Mouse (Mus musculus) liver, embryonic 11.5 days (tissue): ENCODE results near the gene C1qtnf7. TPM values are rescaled to one million over a fixed set of nuclear protein-coding genes. Genes with fewer than 3 reads are reported as not detected.

Experiments
- ATAC-seq: fragments of 200-750 bp; cut with Nextera tagmentation; replicated peaks from 2 replicates; pipeline ENCODE4 v1.8.0; 2017; ENCODE audit warnings: moderate number of reproducible peaks, mild to moderate bottlenecking, moderate TSS enrichment, moderate library complexity; ENCODE audit not compliant: low FRiP score
- DNase-seq: peaks from one replicate; pipeline ENCODE4 v3.0.0-alpha.2; 2017; ENCODE audit warnings: low spot score
- H3K27ac ChIP-seq: fragments of 300-500 bp; sonication (generic); 2 replicates; pipeline ENCODE4 v1.5.1; 2014; ENCODE audit warnings: mild to moderate bottlenecking, low read depth, low read length, control low read depth
- H3K27me3 ChIP-seq: fragments of 300-500 bp; sonication (generic); replicated peaks from 2 replicates; pipeline ENCODE4 v1.6.1; 2014; ENCODE audit warnings: low read length, mixed read lengths; ENCODE audit not compliant: control insufficient read depth, insufficient read depth
- H3K36me3 ChIP-seq: fragments of 300-500 bp; sonication (generic); 2 replicates; pipeline ENCODE4 v1.6.1; 2014; ENCODE audit warnings: mild to moderate bottlenecking, low read length, moderate library complexity, mixed read lengths; ENCODE audit not compliant: control insufficient read depth, insufficient read depth
- H3K4me1 ChIP-seq: fragments of 300-500 bp; sonication (generic); replicated peaks from 2 replicates; pipeline ENCODE4 v1.6.1; 2014; ENCODE audit warnings: low read length, mixed read lengths; ENCODE audit not compliant: control insufficient read depth, insufficient read depth
- H3K4me2 ChIP-seq: fragments of 300-500 bp; sonication (generic); 2 replicates; pipeline ENCODE4 v1.6.1; 2014; ENCODE audit warnings: mild to moderate bottlenecking, control low read depth, moderate library complexity
- H3K4me3 ChIP-seq: fragments of 300-500 bp; sonication (generic); 2 replicates; pipeline ENCODE4 v1.5.1; 2014; ENCODE audit warnings: low read depth, low read length, control low read depth
- H3K9ac ChIP-seq: fragments of 300-500 bp; sonication (generic); 2 replicates; pipeline ENCODE4 v1.6.1; 2014; ENCODE audit warnings: low read depth, low read length, control low read depth
- H3K9me3 ChIP-seq: fragments of 300-500 bp; sonication (generic); 2 replicates; pipeline ENCODE4 v1.6.1; 2016; ENCODE audit warnings: low read length, inconsistent platforms, mixed read lengths; ENCODE audit not compliant: control insufficient read depth
- WGBS: fragments of 180-500 bp; shearing (Covaris S2); extraction: QIAGEN DNeasy Blood & Tissue Kit; methylation state at CpG from one replicate; pipeline ENCODE4 v1.1.7; 2014; 5-methylcytosine and 5-hydroxymethylcytosine counted together
- polyA plus RNA-seq: library from polyadenylated mRNA; unstranded; fragments of >200 nt; fragmentation: Nextera tagmentation; extraction: Ambion mirVana; gene quantifications from 2 replicates; pipeline ENCODE4 v1.2.1, GENCODE M21; 2014

Gene C1qtnf7
- polyA plus RNA-seq, 1 experiment from 2014 or later, result 2.3 TPM

DNA sequence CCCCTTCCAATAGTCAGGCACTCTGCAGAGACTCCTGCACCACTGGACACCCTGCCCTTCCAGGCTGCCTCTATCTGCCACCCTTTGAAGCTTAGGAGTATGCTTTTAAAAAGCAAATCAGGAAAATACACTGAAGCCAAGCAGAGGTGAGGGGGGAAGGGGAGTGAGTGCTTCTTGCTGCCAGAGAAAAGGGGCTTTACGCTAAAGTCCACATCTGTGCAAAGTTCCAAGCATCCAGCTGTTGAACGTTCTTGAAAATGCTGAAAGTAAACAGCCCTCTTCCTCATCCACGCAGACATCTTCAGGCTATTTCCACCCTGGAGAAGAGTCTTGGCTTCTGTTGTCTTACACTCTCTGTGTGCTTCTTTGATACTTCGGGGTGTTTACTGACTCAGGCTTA lies 34.6 kb downstream of the C1qtnf7 start:
- no peak overlapping the region for H3K9ac ChIP-seq
- H3K27ac ChIP-seq, result no peak overlapping the region
- H3K27me3 ChIP-seq, result no peaks in the 10 kb centered on the region
- no peak overlapping the region for H3K4me2 ChIP-seq
- no peak overlapping the region for H3K4me3 ChIP-seq
- ATAC-seq (no peak), DNase-seq (no peak)
- 59% methylated on average over 4 of the region's 4 CpGs for WGBS
- no peaks in the 10 kb centered on the region for H3K36me3 ChIP-seq
- H3K4me1 ChIP-seq, result no peaks in the 10 kb centered on the region
- no peaks in the 10 kb centered on the region for H3K9me3 ChIP-seq

DNA sequence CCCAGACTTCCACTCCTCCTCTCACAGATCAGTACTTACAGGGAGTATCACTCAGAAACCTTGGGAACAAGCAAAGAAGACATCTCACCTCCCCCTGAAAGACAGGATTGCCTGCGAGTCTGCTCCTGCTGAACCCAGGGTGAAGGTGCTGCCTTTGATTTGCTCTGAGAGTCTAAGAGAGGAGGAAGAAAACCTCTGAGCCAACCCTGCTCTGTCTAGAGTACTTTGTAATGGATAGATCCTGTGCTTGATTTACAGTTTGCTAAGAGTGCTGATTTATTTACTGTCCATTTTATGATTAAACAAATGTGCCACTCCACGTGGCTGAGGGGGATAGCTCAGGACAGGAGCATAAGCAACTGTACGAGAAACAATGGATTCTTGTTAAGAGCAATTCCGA lies 35.1 kb downstream of the C1qtnf7 start:
- Histone ChIP-seq H3K27me3 (no peaks in the 10 kb centered on the region), H3K4me1 (no peaks in the 10 kb centered on the region), H3K9me3 (no peaks in the 10 kb centered on the region), H3K27ac (no peak overlapping the region), H3K9ac (no peak overlapping the region), H3K4me3 (no peak overlapping the region), H3K36me3 (no peaks in the 10 kb centered on the region), H3K4me2 (no peak overlapping the region)
- 43% methylated on average over 4 of the region's 4 CpGs for WGBS
- ATAC-seq (no peak), DNase-seq (no peak)

DNA sequence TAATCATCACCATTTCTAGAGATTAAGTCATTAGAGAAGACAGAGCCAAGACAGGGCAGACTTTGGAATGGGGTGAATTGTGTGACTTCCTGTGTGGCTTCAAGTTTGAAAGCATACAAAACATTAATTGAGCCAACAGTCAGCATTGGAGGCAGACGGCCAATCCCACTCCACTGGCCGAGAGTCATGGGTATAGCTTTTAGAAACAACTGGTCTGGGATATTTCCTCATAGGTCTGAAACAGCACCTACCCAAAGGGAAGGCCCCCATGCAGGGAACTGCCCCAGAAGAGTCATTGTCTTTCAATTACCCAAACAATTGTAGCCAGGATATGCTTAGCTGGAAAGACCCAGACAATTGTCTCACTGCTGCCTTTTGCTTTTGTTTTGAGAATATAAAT lies 39.5 kb downstream of the C1qtnf7 start:
- WGBS, result 48% methylated on average over 2 of the region's 2 CpGs
- Histone ChIP-seq H3K27ac (no peak overlapping the region), H3K9ac (no peak overlapping the region), H3K4me1 (no peaks in the 10 kb centered on the region), H3K27me3 (no peaks in the 10 kb centered on the region), H3K9me3 (no peaks in the 10 kb centered on the region), H3K36me3 (no peaks in the 10 kb centered on the region), H3K4me2 (no peak overlapping the region), H3K4me3 (no peak overlapping the region)
- DNase-seq, result no peak
- ATAC-seq, result no peak

DNA sequence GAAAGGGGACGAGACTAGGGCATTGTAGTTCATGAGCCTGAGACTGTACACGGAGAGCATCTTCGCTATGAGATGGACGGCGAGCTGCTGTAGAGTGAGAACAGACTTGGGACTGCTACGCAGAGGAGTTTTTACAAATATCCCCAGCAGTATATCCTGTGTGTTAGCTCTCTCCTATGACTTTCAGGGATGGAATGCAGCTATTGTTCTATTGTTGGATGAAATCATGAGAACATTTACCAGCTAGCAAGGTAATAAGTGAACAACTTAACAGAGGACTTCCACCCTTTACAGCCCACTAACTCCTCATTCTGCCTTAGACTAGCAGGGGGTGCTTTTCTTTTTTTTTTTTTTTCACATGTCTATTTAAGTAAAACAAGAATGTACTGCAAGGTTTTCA lies 40.1 kb downstream of the C1qtnf7 start:
- DNase-seq (no peak), ATAC-seq (no peak)
- Histone ChIP-seq H3K36me3 (no peaks in the 10 kb centered on the region), H3K9ac (no peak overlapping the region), H3K4me1 (no peaks in the 10 kb centered on the region), H3K27ac (no peak overlapping the region), H3K4me2 (no peak overlapping the region), H3K4me3 (no peak overlapping the region), H3K9me3 (no peaks in the 10 kb centered on the region), H3K27me3 (no peaks in the 10 kb centered on the region)
- WGBS, result 92% methylated on average over 6 of the region's 6 CpGs

DNA sequence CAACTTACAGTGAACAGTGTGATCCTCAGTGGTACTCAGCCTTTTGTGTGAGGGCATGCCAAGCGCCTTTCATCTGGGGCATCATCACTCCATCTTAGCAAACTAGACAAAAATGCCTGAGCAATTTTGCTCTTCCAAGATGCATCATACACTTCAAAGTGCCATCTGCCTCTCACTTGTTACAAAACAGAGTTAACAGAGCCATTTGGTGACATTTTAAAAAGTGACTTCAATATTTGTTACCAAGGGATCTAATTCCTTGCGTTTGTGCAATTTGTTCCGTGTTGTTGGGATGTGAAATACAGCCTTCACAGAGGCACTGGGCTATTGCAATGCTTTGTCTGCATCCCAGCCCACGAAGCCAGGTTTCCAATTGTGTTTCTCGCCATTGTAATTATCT lies 42.1 kb downstream of the C1qtnf7 start:
- no peaks in the 10 kb centered on the region for H3K36me3 ChIP-seq
- DNase-seq (no peak), ATAC-seq (no peak)
- H3K4me2 ChIP-seq, result no peak overlapping the region
- no peak overlapping the region for H3K27ac ChIP-seq
- H3K9ac ChIP-seq, result no peak overlapping the region
- 78% methylated on average over 5 of the region's 5 CpGs for WGBS
- H3K27me3 ChIP-seq, result no peaks in the 10 kb centered on the region
- no peaks in the 10 kb centered on the region for H3K4me1 ChIP-seq
- no peak overlapping the region for H3K4me3 ChIP-seq
- H3K9me3 ChIP-seq, result no peaks in the 10 kb centered on the region

DNA sequence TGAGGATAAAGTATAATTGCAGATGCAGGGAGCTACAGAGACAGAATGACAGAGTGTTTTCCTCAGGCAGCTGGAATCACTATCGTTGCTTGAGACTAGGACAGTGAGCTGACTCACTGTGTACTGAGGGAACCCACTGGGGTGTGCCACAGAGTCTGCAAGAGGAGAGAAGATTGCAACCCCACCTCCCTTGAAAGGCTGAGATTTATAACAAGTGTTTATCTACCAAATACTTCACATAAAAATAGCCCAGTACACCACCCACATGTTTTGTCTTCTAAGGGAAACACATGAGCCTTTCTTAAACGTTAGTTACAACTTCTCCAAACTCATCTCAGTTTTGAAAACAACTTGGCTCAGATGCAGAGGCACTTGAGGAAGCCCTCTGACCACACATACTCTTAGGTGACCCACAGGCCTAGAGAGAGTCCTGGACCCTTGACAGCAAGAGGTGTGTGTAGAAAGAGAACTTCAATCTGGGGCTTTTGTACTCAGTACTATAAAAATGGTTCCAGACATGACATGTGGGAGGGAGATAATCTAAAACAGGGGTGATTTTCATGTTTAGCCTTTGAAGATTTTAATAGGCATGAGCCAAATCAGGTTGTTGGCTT lies 46.4 kb downstream of the C1qtnf7 start:
- no peak overlapping the region for H3K9ac ChIP-seq
- H3K27me3 ChIP-seq, result no peaks in the 10 kb centered on the region
- H3K4me1 ChIP-seq, result no peaks in the 10 kb centered on the region
- no peak for ATAC-seq
- no peak for DNase-seq
- no peaks in the 10 kb centered on the region for H3K36me3 ChIP-seq
- no peak overlapping the region for H3K4me3 ChIP-seq
- 50% methylated on average over 2 of the region's 2 CpGs for WGBS
- H3K27ac ChIP-seq, result no peak overlapping the region
- no peak overlapping the region for H3K4me2 ChIP-seq
- no peaks in the 10 kb centered on the region for H3K9me3 ChIP-seq

DNA sequence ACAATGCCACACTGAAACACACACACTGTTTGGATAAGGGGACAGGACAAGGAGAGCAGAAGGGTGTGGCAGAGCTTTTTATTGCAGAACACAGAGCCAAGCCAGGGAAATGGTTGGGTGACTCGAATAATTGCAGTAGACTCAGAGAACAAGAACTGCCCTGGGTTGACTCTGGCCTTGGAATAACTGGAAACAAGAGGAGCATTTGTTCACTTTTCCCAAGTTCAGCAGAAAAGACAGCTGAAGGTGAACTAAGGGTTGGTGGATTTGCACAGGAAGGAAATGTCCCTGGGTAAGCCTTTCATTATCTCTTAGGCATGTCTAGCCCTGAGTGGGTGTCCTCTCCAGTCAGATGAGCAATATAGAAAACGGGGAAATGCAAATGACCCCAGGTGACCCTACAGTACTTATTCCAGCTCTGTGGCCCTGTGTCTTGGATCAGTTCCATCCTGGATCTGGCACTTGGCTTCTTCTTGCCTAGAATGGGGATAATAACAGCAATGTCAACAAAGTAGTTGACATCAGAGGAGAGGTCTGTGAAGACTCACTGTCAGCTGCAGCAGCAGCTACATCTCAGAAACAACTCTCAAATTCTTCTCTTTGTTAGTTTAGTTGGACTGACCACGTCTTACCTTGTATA lies 54.5 kb downstream of the C1qtnf7 start:
- H3K9ac ChIP-seq, result no peak overlapping the region
- WGBS, result 54% methylated on average over 3 of the region's 3 CpGs

DNA sequence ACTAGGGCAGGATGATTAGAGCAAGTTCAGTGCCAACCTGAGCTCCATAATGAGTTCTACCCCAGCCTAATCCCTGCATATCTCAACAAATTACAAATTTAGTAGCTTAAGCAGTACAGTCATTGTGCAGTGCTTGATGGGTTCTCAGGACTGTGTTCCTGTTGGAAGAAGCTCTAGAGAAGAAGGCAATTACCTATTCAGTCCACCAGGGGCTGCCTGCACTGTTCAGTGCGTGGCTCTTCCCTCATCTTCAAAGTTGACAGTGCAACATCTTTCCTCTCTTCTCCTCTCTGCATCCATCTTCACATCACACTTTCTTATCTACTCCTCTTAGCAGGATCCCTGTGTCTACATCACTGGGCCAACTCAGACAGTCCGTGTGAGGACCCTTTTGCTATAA lies 67.5 kb downstream of the C1qtnf7 start:
- Histone ChIP-seq H3K4me1 (no peaks in the 10 kb centered on the region), H3K4me2 (no peak overlapping the region), H3K9ac (no peak overlapping the region), H3K27me3 (no peaks in the 10 kb centered on the region), H3K27ac (no peak overlapping the region), H3K4me3 (no peak overlapping the region), H3K36me3 (no peaks in the 10 kb centered on the region), H3K9me3 (no peaks in the 10 kb centered on the region)
- ATAC-seq (0 out of 2 replicates have a peak, but pooled peaks have one; percentile 45), DNase-seq (no peak)
- 44% methylated on average over 2 of the region's 2 CpGs for WGBS

More for the DNA sequence above, 54.5 kb downstream of the C1qtnf7 start:
- H3K9me3 ChIP-seq, result no peaks in the 10 kb centered on the region
- H3K4me3 ChIP-seq, result no peak overlapping the region
- DNase-seq (no peak), ATAC-seq (no peak)
- no peaks in the 10 kb centered on the region for H3K36me3 ChIP-seq
- no peak overlapping the region for H3K4me2 ChIP-seq
- no peak overlapping the region for H3K27ac ChIP-seq
- H3K27me3 ChIP-seq, result no peaks in the 10 kb centered on the region
- no peaks in the 10 kb centered on the region for H3K4me1 ChIP-seq
